Mouse (Mus musculus): ENCODE results near the gene Rnf224. TPM values are rescaled to one million over a fixed set of nuclear protein-coding genes. Genes with fewer than 3 reads are reported as not detected.

Gene Rnf224
- polyA plus RNA-seq, 1 experiment from 2014 or later, result not detected

DNA sequence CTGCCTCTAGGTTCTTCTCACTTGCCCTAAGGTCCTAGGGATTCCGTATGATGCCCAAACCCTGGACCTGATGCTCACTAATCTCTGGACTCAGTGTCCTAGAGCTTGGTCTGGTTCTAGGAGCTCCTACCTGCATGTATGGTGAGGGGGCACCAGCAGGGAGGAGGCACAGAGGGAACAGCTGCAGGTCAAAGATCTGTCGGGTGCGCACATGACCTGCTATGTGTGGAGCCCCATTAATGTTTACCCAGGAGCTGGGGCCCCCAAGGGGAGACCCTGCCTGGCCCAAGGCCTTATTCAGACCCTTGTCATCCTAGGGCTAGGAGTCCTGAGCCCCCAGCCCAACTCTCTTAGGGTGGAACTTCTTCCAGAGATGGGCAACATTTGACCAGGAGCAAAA, 2.5 kb downstream of the Rnf224 start, which contains the start of gene Slc34a3:
Gene Slc34a3 (minus strand): TSS at position 315 of the 400 bp plus-strand sequence.
- peaks cover 6% of the 10 kb centered on the region; the same call in 1 of the 2 replicates for H3K27me3 ChIP-seq (replicated peaks)
- 90% methylated on average over 3 of the region's 3 CpGs for WGBS
- no peak for ATAC-seq (replicated peaks)

DNA sequence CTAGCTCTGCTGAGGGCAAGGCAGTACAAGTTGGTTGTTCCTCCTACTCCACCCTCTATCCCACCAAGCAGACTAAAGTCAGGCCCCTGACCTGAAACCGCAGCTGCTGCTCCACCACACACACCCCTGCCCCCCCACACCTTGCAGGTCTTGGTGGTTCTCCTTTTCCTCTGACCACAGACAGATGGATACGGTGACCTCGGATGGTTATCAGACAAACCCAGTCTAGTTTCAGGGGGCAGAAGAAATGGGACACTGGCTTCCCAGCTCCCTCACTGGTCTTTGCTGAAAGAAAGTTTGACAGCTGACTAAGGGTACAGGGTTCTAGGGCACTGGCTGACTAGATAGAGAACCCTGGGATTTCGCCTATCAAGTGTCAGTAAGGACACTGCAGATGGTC, 3.2 kb downstream of the Rnf224 start:
- H3K4me1 ChIP-seq, result peaks cover 4% of the 10 kb centered on the region; the same call in 1 of the 2 replicates
- no peak overlapping the region for H3K4me2 ChIP-seq
- no peak overlapping the region for H3K9ac ChIP-seq
- 82% methylated on average over 4 of the region's 4 CpGs for WGBS
- no peaks in the 10 kb centered on the region for H3K9me3 ChIP-seq
- ATAC-seq (replicated peaks), result no peak
- H3K27me3 ChIP-seq (replicated peaks), result peaks cover 6% of the 10 kb centered on the region; the same call in 1 of the 2 replicates
- no peak overlapping the region for H3K27ac ChIP-seq
- H3K36me3 ChIP-seq (replicated peaks), result no peaks in the 10 kb centered on the region
- H3K4me3 ChIP-seq, result no peak overlapping the region

More for the DNA sequence above, 2.5 kb downstream of the Rnf224 start, which contains the start of gene Slc34a3:
- Histone ChIP-seq H3K4me2 (no peak within 1 kb of the TSS), H3K36me3 (replicated peaks) (no peaks in the 10 kb centered on the region), H3K9ac (no peak within 1 kb of the TSS), H3K27ac (no peak within 1 kb of the TSS), H3K4me3 (no peak within 1 kb of the TSS), H3K4me1 (0 out of 2 replicates have a peak, but pooled peaks cover under 1% of the 10 kb centered on the region), H3K9me3 (no peaks in the 10 kb centered on the region)

DNA sequence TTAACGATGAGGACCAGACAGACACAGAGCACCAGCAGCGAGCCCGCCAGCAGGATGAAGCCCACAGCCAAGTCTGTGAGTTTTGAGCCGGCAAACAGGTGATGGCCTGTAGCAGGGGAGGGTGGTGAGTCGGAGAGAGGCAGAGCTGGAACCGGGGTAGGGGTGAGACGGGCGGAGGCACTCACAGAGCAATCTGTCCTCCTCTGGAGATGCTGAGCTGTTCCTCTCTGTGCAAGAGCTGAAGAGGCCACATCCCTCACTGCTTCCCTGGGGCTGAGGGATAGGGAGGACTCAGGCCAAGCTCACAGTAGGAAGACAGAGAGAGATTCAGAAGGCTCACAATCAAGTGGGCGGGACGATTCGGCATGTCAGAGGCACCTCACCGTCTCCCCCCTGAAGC, 5.5 kb downstream of the Rnf224 start:
- Histone ChIP-seq H3K4me1 (peaks cover 4% of the 10 kb centered on the region), H3K36me3 (replicated peaks) (no peaks in the 10 kb centered on the region), H3K4me3 (no peak overlapping the region), H3K9ac (no peak overlapping the region), H3K4me2 (no peak overlapping the region), H3K9me3 (no peaks in the 10 kb centered on the region), H3K27ac (no peak overlapping the region), H3K27me3 (replicated peaks) (peaks cover 6% of the 10 kb centered on the region; the same call in 1 of the 2 replicates)
- WGBS, result 49% methylated on average over 12 of the region's 12 CpGs
- ATAC-seq (replicated peaks), result no peak

DNA sequence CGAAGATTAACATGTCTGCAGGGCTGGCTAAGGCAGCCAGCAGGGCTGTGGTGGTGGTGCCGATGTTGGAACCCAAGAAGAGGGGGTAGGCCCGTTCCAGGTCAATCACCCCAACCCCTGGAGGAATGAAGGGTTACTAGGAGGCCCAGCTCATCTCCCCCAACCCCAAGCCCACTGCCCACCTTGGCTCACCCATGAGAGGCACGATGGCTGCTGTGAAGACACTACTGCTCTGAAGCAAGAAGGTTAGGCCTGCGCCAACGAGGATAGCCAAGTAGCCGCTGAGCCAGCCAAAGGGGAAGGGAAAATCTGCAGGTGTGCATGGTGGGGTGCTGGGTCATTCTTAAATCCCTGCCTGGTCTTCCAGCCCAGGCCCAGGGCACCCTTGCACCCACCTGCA, 6.0 kb downstream of the Rnf224 start:
- Histone ChIP-seq H3K4me2 (no peak overlapping the region), H3K9ac (no peak overlapping the region), H3K4me3 (no peak overlapping the region), H3K27ac (no peak overlapping the region), H3K27me3 (replicated peaks) (peaks cover 6% of the 10 kb centered on the region; the same call in 1 of the 2 replicates), H3K9me3 (no peaks in the 10 kb centered on the region), H3K4me1 (peaks cover 9% of the 10 kb centered on the region), H3K36me3 (replicated peaks) (no peaks in the 10 kb centered on the region)
- ATAC-seq (replicated peaks), result no peak
- 81% methylated on average over 7 of the region's 7 CpGs for WGBS

DNA sequence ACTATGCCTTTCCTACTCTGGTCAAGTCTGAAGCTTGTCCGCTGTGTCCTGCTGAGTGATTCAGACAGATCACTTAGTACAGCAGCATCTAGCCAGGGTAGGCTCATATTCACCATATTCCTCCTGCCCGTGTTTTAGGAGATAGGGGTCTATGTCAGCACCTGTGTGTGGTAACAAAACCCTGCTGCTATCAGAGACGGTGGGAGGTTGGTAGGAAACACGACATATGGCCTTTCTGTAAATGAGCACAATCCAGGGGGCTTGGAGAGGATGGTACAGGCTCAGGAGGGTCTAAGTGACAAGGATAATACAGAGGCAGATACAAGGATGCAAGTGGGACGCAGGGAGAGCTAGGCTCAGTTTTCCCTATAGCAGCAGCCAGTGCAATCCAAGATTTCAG, 7.0 kb downstream of the Rnf224 start:
- no peak overlapping the region for H3K4me2 ChIP-seq
- no peaks in the 10 kb centered on the region for H3K36me3 ChIP-seq (replicated peaks)
- 82% methylated on average over 5 of the region's 5 CpGs for WGBS
- peaks cover 12% of the 10 kb centered on the region for H3K4me1 ChIP-seq
- H3K9ac ChIP-seq, result no peak overlapping the region
- H3K4me3 ChIP-seq, result no peak overlapping the region
- no peaks in the 10 kb centered on the region for H3K27me3 ChIP-seq (replicated peaks)
- no peak overlapping the region for H3K27ac ChIP-seq
- ATAC-seq (replicated peaks), result no peak
- no peaks in the 10 kb centered on the region for H3K9me3 ChIP-seq

DNA sequence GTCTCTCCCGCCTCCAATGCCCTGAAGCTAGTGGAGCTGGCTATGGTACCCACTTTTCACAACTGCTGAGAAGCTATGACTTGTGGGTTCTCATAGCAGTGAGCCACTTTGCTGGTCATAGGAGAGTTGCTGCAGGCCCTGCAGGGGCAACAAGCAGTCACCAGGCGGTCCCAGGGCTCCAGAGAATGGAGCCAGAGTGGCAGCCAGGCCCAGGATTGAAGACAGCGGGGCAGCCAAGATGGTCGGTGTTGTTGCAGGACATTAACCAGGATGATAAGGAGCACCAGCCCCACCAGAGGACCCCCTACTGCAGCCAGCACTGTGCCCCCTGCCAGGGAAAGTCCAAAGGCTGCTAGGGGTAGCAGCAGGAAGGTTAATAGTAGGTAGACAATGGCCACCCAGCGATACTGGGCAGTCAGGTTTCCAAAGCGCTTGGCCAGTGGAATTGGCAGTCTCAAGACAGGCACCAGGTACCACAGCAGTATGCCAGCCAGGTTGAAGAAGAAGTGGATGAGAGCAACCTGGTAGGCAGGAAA, 7.5 kb downstream of the Rnf224 start:
- Histone ChIP-seq H3K4me1 (peaks cover 12% of the 10 kb centered on the region), H3K27me3 (replicated peaks) (no peaks in the 10 kb centered on the region), H3K9me3 (no peaks in the 10 kb centered on the region), H3K27ac (no peak overlapping the region), H3K9ac (no peak overlapping the region), H3K4me2 (peak overlapping the region; percentile 28; the same call in 1 of the 2 replicates), H3K4me3 (no peak overlapping the region), H3K36me3 (replicated peaks) (no peaks in the 10 kb centered on the region)
- ATAC-seq (replicated peaks), result no peak
- WGBS, result 67% methylated on average over 6 of the region's 6 CpGs

DNA sequence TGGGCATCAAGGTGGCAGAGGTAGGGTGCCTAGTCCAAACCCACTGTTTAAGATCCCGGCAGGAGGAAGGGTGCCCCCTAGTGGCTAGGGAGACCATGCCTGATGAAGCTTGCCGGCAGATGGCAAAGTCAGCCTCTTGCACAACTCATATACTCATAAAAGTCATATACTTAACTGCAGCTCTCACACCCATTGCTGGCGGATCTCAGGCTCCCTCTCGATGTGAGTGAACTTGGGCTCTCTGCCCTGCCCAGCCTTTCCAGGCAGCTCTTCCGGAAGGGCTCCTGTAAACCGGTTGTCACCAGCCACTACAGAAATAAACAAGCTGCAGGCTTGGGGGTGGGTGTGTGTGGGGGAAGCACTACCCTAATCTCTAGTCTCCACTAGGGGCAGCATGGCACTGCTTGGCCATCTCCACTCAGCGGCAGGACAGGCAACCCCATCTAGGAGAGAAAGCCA, 8.1 kb downstream of the Rnf224 start:
- Histone ChIP-seq H3K36me3 (replicated peaks) (no peaks in the 10 kb centered on the region), H3K4me3 (no peak overlapping the region), H3K27me3 (replicated peaks) (no peaks in the 10 kb centered on the region), H3K4me2 (peak overlapping the region; percentile 28; the same call in 1 of the 2 replicates), H3K9me3 (no peaks in the 10 kb centered on the region), H3K9ac (no peak overlapping the region), H3K27ac (peak overlapping the region; percentile 44), H3K4me1 (peaks cover 16% of the 10 kb centered on the region)
- ATAC-seq (replicated peaks), result no peak
- under 1% methylated on average over 7 of the region's 7 CpGs for WGBS

DNA sequence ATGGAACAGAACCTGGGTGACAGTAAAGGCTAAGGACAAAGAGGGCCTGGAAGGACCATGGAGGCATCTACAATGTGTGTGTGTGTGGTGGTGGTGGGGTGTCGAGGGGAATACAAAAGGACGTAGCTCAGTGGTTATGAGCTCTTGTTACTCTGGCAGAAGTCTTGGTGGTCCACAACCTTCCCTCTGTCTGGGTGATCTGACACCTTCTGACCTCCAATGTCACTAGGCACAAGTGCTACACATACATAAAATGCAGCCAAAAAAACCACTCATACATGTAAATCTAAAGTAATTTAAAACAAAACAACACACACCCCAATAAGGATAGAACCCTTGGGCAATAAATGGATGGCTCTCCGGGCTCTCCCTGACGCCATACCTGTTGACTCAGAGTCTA, 9.2 kb downstream of the Rnf224 start:
- no peak overlapping the region for H3K27ac ChIP-seq
- no peak for ATAC-seq (replicated peaks)
- no peaks in the 10 kb centered on the region for H3K9me3 ChIP-seq
- peaks cover 20% of the 10 kb centered on the region for H3K4me1 ChIP-seq
- H3K9ac ChIP-seq, result no peak overlapping the region
- 94% methylated on average over 4 of the region's 4 CpGs for WGBS
- H3K36me3 ChIP-seq (replicated peaks), result no peaks in the 10 kb centered on the region
- H3K4me2 ChIP-seq, result no peak overlapping the region
- no peaks in the 10 kb centered on the region for H3K27me3 ChIP-seq (replicated peaks)
- H3K4me3 ChIP-seq, result no peak overlapping the region

DNA sequence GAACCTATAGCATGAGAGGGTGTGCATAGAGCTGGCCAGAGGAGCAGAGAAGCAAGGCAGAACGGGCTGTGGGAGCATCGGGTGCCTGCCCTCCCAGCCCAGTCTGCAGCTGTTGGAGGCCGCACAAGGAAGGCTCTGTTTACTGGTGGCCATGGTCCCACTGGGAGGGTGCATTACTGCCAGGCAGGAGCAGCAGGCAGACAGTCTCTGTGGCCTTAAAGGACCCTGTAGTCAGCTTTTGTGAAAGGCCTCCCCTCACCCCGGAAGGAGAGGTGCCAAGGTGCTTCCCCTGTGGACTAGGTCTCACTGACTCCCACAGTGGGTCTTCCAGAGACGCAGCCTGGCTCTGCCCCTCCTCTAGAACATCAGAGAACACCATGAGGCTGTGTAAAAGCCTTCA, 9.7 kb downstream of the Rnf224 start:
- ATAC-seq (replicated peaks), result no peak
- Histone ChIP-seq H3K9me3 (no peaks in the 10 kb centered on the region), H3K36me3 (replicated peaks) (no peaks in the 10 kb centered on the region), H3K4me3 (no peak overlapping the region), H3K4me1 (peaks cover 20% of the 10 kb centered on the region), H3K4me2 (no peak overlapping the region), H3K27me3 (replicated peaks) (no peaks in the 10 kb centered on the region), H3K27ac (no peak overlapping the region), H3K9ac (no peak overlapping the region)
- 83% methylated on average over 5 of the region's 5 CpGs for WGBS

DNA sequence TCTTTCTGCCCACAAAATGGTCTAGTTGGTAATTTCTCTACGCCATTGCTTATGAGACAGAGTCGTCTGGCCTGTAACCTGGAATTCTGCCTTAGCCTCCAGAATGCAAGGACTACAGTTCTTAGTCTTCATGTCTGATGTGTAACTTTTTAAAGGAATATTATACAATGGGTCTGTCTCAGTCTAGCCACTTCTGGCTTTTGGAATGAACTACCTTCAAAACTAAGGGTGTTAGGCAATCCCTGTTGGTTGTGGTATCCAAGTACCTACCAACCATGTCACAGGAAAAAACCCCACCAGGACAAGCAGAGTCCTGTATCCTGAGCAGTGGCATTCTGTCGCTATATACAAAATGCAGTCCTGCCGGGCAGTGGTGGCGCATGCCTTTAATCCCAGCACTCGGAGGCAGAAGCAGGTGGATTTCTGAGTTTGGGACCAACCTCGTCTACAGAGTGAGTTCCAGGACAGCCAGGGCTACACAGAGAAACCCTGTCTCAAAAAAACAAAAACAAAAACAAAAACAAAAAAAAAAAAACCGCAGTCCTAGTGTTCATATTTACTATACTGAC, 10.7 kb downstream of the Rnf224 start:
- no peak for ATAC-seq (replicated peaks)
- H3K4me3 ChIP-seq, result no peak overlapping the region; the same call in 1 of the 2 replicates
- H3K27me3 ChIP-seq (replicated peaks), result no peaks in the 10 kb centered on the region
- H3K9me3 ChIP-seq, result no peaks in the 10 kb centered on the region
- 71% methylated on average over 8 of the region's 8 CpGs for WGBS
- H3K4me1 ChIP-seq, result peaks cover 20% of the 10 kb centered on the region
- no peaks in the 10 kb centered on the region for H3K36me3 ChIP-seq (replicated peaks)
- 0 out of 2 replicates have a peak overlapping the region, but pooled peaks have one; percentile 99 for H3K27ac ChIP-seq
- peak overlapping the region; percentile 51; the same call in 1 of the 2 replicates for H3K4me2 ChIP-seq
- no peak overlapping the region for H3K9ac ChIP-seq

DNA sequence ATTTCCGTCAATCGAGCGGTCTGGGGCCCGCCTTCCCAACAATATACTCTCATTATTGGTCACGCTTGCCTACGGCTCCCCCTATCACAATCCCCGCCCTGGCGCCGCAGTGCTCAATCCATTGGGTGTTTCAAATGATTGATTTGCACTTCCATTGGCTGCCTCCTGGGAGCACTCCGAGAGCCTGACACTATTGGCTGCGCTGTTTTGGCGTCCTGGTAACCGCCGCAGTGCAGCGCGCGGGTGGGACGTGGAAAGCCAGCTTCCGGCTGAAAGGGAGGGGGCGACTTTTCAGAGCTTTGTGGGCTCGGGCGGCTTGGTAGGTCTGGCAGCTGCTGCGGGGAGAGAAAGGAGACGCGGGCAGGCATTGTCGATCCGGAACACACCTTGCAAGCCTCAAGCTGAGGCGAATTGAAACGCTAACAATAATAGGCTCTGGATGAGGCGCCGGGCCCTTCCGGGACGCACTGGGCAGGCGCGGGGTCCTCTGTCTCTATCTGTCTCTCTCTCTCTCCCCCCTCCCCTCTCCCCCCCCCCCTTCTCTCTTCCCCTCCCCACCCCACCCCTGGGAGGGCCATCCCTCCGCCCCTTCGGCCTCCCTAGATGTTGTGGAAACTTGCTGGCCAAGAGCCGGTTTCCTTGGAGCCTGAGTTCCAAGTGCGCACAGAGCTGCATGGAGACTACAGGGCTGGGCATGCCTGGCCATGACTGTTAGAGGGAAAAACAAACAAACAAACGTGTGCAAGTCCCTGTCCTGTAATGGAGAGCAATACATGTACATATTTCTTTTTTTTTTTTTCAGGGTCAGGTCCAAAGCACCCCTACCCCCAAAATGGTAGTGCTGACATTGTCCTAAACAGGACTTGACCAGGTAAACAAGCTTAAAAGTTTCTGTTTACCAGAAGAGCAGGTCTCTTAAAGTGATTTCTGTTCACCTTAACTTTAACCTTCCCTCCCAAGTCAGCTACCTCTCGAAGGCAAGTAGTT, 11.5 kb downstream of the Rnf224 start:
- ATAC-seq (replicated peaks), result peak; percentile 97
- Histone ChIP-seq H3K9me3 (no peaks in the 10 kb centered on the region), H3K4me1 (peaks cover 20% of the 10 kb centered on the region), H3K4me3 (peak overlapping the region; percentile 61), H3K27me3 (replicated peaks) (no peaks in the 10 kb centered on the region), H3K36me3 (replicated peaks) (no peaks in the 10 kb centered on the region), H3K9ac (peak overlapping the region; percentile 77), H3K27ac (peak overlapping the region; percentile 99), H3K4me2 (peak overlapping the region; percentile 51)
- 2% methylated on average over 41 of the region's 41 CpGs for WGBS

DNA sequence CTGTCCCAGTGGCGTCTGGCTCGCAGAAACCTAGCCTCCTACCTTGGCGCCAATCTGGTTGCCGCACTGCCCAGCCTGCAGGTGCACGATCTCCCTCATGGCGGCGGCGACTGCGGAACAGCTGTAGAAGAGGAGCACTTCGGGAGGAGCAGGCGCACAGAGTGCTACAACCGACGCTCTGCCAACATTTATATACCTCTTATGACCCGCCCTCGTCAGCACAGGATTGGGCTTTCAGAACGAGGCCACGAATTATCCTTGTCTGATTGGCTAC, 12.2 kb downstream of the Rnf224 start, which contains the start of gene Tubb4b:
Gene Tubb4b (minus strand): TSS at position 211 of the 274 bp plus-strand sequence.
- no peaks in the 10 kb centered on the region for H3K9me3 ChIP-seq
- peak within 1 kb of the TSS; percentile 90 for H3K4me2 ChIP-seq
- no peaks in the 10 kb centered on the region for H3K27me3 ChIP-seq (replicated peaks)
- no peaks in the 10 kb centered on the region for H3K36me3 ChIP-seq (replicated peaks)
- ATAC-seq (replicated peaks), result no peak
- 0% methylated on average over 17 of the region's 17 CpGs for WGBS
- peak within 1 kb of the TSS; percentile 99 for H3K27ac ChIP-seq
- peak within 1 kb of the TSS; percentile 89 for H3K9ac ChIP-seq
- peaks cover 20% of the 10 kb centered on the region for H3K4me1 ChIP-seq
- peak within 1 kb of the TSS; percentile 98 for H3K4me3 ChIP-seq

Data from midbrain, embryonic 15.5 days (tissue).